Mouse (Mus musculus) thymus, postnatal 36 days (tissue): ENCODE results near the gene Prrg2.
A peak's percentile ranks its signal among the peaks of the same experiment; 100 is the strongest.

ENCODE experiments used
- DNase-seq, 2 experiments: peaks; one replicate each; pipeline ENCODE4 v3.0.0; 2022; ENCODE audit warnings: mixed read lengths in 2 of 2

Gene Prrg2

DNA sequence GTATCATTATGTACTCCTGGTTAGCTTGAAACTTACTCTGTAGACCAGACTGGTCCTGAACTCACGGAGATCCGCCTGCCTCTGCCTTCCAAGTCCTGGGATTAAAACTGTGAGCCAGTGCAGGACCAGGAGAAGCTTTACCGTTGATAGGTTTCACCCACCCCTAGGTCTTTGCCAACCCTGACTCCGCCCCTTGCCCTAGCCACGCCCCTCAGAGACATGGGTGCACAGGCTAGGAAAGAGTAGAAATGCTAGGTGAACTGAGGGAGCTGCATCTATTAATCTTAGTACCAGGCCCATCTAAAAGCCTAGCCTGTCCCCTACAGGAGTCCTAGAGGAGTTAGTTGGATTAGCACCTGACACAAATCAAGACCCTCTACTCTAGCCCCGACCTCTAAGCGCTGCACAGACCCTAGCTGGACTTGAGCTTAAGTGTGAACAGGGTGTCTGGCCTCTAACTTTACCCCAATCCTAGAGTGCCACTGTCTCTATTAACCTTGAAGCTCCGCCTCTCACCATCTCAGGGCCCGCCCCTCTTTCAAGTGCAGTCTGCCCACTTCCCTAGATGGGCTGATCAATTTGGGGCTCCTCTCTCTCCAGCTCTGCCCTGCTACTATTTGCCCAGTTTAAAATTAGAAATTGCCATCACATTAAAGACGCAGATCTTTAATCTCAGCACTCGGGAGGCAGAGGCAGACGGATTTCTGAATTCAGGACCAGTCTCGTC, 27.9 kb upstream of the Prrg2 start:
- peak; percentile 18 to 43 for DNase-seq

DNA sequence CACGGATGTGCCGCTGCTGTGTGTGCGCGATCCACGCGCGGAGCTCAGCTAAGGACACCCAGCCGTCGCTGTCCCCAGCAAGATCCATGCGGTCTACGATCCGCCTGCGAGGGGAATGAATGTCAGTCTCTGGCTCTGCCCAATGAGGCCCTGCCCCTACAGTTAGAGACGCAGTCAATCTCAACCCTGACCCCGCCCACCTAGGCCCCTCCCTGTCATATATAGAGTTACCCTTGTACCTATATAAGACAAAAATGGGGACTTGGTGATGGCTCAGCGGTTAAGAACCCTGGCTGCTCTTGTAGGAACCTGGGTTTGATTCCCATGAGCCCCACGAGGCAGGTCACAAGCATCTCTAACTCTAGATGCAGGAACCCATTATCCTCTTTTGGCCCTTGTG, 26.1 kb upstream of the Prrg2 start:
- DNase-seq: no peak

DNA sequence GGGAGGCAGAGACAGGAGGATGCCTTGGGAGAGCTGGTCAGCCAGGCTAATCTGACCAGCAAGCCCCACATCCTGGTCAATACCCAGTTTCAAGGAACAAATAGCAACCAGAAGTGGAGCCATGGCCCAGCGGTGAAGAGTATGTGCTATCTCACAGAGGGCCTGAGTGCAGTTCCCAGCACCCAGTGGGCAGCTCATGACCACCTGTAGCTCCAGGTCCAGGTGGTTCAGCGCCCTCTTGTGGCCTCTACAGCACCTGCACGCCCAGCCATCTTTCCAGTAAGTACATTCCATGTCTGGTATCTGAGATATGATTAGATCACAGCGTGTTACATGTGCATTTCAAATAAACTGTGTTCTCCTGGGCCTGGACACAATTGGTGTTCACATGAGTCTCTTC, 23.6 kb upstream of the Prrg2 start:
- DNase-seq: no peak

DNA sequence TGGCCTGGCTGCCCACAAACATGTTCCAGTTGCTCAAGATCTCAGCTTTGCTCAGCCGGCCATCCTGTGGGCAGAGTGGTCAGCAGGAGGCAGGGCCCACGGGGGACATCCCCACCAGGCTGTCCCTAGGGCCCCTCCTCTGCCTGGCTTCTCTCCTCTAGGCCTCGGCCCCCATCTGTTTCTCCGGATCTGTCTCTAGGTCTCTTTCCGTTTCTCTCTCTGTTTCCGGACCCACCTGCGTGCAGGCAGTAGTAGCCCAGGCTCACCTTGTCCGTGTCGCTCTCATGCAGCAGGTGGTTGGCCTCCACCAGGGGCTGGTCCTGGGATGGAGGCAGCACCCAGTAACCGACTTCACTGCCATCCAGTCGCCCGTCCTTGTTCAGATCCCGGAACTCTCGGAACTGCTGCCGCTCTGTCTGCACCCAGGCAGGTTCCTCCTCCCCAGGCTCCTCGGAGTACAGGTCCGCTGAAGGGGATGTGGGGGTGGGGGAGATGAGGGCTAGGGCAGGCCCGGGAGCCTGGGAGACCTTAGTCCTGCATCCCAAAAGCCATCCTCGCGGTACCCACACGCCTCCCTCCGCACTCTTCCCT, 20.9 kb upstream of the Prrg2 start:
- peak; percentile 48 to 59 for DNase-seq

DNA sequence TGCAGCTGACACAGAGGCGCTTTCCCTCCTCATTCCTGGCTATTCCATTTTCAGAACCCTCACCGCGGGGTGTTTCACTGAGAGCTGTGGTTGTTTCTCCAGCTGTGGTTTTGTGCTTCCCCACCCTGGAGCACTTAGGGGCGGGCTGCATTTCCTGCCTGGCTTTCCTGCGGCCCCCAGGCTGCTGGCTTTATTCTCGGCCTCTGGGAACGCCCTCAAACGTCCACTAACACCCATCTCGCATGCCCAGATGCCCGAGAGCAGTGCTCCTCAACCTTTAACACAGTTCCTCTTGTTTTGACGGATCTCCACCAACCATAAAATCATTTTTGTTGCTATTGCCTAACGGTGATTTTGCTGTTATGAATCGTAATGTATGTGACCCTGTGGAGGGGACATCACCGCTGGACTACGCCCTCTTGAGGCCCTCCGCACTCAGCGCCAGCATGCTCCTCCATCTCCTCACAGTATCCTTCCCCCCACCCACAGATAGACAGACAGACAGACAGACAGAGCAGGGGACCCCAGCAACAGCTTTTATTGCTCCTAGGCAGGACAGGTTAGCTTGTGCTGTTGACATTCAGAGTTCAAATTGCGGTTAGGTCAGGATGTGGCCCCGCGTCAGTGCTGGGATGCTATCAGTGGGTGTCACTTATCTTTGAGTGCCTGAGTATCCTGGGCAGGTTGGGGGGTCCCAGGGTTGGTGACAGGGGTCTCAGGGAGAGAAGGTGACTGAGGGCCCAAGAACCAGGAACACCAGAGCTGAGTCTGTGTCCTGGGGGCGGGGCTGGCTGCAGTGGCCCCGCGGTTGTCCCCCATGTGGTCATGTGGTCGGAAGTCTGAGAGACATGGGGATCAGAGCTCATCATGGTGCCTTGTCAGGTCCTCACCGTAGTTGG, 20.2 kb upstream of the Prrg2 start:
- DNase-seq: peak; percentile 46 to 53

DNA sequence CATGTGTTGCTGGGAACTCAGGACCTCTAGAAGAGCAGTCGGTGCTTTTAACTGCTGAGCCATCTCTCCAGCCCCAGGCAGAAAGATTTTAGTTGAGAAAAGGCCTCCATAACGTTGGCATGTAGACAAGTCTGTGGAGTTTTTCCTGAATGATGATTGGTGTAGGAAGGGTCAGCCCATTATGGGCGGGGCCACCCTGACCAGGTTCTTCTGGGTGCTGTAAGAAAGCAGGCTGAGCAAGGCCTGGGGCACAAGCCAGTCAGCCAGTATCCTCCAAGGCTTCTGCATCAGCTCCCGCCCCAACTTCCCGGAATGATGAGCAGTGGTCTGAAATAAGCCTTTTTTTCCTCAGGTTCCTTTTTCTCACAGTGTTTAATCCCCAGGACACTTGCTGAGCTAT, 18.5 kb upstream of the Prrg2 start:
- no peak for DNase-seq

DNA sequence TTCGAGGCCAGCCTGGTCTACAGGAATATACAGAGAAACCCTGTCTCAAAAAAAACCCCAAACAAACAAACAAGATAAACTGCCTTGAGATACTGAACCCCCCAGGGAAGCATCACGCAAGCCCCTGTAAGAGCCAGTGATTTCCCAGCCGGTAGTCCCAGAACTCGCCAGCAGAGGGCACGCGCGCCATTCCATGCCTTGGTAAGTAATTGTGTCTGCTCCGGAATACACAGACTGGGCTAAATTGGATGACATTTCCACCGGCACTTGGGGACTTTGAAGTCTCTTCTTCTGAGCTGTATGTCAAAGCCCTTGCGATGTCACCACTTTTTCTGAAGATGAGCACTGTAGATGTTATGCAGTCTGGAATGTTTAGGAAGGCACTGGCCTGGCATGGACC, 17.4 kb upstream of the Prrg2 start:
- DNase-seq: peak; percentile 88 to 94

DNA sequence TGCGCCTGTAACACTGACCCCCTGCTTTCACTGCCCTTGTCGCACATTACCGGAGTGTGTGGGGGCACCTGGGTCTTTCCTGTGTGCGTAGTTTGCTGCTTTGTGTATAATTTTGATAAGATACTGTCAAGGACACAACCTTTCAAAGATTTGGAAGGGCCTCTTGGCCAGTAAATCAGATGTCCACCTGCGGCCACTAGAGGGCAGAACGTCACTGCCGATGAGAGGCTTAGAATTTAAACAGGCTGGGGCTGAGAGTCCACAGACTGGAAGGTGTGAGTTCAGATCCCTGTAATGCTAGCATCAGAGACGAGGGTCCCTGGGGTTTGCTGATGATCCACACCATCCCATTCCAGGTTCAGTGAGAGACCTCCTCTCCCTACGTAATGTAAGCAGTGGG, 16.0 kb upstream of the Prrg2 start:
- DNase-seq: peak; percentile 70 to 74

DNA sequence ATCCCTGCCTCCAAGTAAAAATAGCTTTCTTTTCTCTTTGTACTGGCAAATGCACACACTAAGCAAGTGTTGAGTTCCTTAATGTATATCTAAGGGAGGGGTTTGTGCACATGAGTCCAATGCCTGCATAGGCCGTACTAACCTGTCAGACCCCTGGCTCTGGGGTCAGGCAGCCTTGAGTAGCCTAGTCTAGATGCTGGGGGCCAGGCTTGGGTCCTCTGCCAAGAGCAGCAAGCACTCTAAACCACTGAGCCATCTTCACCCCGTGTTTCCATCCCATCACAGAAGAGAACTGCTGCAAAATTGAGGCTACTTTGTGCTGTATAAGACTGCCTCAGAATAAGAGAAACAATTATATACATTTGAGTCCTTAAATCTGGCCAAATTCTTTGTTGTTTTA, 15.4 kb upstream of the Prrg2 start:
- DNase-seq: no peak

DNA sequence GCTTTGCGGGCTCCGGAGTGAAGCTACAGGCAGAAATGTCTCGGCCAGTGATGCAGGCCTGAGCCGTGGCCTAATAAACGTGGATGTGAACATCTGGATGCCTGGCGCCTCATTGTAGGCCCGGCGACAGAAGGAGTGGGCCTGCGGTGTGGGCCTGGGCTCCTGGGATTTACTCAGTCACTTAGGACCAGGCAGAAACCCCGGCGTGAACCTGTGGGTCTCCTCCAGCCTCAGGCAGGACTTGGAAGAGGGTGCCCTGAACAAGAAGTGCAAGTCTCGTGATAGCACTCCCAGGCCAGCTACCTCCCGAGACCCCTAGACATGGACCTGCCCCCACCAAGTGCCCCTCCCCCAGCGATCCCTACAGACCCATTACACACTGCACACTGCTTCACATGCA, 14.8 kb upstream of the Prrg2 start:
- no peak for DNase-seq

DNA sequence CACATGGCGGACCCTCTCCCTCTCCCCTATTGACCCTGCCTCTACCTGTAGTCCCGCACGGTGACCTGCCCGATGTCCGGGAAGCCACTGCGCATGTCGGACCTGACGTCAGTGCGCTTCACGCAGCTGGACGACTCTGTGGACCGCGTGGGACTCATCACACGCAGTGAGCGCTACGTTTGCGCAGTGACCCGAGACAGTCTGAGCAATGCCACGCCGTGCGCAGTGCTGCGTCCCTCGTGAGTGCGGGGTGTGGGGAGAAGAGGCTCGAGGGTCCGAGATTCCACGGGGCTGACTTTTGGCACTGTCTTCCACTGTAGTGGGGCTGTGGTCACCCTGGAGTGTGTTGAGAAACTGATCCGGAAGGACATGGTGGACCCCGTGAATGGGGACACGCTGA, 14.0 kb upstream of the Prrg2 start:
- no peak for DNase-seq

DNA sequence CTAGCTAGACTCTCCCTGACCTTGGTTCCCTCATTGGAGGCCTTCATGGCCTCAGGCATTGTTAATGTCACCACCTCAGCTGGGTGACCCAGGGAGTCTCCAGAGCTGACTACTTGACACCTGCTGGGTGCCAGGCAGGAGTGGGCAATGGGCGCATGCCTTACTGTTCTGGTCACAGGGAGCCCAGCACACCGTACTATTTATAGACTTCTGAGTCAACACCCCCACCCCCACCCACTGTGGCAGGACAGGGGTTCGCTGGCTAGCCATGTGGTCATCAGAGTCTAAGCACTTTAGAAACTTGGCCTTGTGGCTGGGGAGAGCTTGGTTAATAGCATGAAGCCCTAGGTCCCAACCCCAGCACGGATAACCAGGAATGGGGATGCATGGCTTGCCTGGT, 12.9 kb upstream of the Prrg2 start:
- DNase-seq: no peak

DNA sequence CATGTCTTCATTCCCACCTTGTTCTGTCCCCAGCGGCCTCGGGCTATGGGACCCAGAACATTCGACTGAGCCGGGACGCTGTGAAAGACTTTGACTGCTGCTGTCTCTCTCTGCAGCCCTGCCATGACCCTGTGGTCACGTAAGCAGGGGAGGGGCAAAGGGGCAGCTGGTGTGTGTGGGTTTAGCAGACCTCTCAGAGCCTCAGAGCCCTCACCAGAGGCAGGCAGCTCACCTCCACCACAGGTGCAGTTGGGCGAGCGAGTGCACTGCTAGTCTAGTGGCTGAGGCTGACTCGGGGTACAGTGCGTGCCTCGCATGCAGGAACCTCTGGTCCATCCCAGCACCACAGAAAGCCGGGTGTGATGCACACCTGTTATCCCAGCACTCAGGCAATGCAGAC, 11.5 kb upstream of the Prrg2 start:
- no peak for DNase-seq

DNA sequence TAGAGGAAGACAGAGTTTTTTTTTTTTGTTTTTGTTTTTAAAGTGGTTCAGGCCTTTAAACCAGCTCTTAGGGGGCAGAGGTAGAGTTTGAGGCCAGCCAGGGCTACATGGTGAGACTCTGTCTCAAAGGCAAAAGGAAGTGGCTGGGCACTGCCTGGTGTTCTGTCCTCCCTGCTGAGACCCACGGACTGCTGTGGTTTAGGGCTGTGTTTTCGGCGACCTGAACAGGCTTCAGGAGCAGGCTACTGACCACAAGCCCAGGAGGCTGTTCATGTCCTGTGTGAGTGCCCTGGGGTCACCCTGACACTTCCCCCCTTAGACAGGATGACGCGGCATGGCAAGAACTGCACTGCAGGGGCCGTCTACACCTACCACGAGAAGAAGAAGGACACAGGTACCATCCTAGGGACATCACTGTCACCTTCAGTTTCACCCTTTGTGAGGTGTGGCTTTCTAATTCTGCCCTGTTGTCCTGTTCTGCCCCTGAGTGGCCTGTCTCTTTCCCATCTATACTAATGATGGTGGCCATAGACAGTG, 10.8 kb upstream of the Prrg2 start:
- DNase-seq: no peak

DNA sequence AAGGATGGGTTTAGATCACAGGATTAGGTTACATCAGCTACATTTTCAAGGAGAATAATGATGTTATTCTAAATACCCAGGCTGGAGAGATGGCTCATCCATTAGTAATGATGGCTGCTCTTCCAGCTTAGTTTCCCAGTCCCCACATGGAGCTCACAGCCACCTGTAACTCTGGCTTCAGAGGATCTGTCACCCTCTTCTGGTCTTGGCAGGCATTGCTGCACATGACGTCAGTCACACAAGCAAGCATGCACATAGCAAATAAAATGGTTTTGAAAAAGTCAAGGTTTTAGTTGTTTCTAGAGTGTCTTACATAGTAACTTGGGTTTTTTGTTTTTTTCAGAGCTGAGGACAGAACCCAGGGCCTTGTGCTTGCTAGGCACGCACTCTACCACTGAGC, 9.8 kb upstream of the Prrg2 start:
- DNase-seq: no peak

DNA sequence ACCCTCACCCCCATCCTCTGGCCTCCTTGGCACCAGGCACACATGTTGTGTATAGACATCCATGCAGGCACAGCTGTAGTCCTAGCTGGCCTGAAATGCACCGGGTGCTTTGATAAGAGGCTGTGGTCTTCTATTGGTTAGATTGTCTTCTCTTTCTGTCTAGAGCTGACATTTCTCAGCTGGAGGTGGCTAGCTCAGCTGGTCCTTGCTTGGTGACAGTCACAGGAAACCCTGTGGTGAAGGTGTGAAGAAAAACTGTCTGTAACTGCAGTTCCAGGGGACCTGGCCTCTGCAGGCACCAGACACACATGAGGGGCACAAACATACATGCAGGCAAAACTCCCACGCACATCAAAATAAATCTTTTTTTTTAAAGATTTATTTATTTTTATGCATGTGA, 7.2 kb upstream of the Prrg2 start:
- no peak for DNase-seq

DNA sequence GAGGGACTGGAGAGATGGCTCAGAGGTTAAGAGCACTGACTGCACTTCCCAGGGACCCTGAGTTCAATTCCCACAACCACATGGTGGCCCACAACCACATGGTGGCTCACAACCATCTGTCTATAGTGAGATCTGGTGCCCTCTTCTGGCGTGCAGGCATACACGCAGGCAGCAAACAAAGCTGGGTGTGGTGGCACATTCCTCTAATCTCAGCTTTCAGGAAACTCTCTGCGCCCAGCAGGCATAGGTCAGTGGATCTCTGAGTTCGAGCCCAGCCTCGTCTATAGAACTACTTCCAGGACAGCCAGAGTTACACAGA, 5.5 kb upstream of the Prrg2 start:
- DNase-seq: peak; percentile 66 to 68

DNA sequence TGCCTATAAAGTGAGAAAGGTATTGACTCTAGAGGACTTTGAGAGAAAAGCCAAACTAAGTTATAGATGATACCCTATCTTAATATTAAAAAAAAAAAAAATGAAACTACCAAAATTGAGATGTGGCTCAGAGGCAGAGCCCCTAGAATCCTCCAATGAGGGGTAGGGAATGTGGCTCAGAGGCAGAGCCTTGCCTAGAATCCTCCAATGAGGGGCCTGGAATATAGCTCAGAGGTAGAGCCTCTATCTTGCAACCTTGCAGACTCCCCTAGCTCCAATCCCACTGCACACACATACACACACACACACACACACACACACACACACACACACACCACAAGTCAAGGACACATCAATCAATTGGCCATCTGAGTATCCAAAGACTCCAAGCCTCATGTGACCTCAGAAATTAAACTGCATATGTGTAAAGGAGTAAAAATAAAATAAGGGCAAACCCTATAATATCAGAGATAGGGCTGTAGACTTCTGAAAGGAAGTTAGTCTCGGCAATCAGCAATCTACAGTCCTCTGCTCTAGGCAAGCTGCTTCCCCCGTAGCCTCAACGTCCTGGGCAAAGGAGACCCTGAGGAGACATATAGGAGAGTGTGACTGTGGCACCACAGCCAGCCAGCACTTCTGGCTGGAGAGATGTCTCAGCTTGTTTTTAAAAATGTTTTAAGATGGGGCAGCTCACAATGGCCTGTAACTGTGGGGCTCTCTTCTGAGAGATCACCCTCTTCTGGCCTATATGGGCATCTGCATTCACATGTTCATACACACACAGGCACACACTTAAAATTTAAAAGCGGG, 4.9 kb upstream of the Prrg2 start:
- DNase-seq: no peak

DNA sequence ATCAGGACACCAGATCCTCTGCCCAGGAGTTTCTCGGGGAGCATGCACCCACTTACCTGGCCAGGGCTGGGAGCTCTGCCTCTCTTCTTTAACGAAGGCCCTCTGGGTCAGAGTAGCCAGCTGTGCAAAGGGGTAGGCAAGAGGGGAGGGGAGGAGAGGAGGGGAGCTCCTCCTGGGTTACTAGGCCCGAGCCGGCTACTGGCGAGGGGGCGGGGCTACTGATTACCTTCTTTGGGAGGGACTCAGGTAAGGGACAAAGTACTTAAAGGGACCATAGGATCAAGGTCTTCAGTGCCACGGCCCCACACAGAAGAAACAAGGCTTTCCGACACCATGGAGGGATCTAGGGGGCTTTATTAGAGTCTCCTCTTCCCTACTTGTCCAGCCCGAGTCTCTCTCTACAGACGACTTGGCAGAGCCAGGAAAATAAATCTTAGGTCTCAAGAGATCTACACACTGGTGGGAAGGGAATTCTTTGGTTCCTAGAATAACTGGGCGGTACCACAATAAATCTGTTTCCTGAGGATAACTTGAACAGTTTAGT, 873 bp downstream of the Prrg2 start:
- peak in 1 of 2 experiments; percentile 45 for DNase-seq

DNA sequence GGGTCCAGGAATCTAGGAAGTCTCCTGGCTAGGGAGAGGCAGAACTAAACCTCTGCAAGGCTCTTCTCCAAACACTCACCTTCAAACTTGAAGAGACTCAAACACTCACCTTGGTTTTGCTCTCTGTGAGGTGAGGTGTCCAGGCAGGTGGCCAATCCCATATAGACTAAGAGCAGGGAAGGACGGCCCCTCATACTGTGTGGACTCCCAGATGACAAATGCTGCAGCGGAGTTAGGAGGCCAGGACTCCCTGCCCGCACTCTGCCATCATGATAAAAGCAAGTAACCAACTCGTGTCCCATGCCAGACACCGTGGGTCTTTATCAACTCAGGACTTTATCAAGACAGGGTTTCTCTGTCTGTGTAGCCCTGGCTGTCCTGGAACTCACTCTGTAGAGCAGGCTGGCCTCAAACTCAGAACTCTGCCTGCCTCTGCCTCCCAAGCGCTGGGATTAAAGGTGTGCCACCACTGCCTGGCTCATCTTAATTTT, 1.8 kb downstream of the Prrg2 start:
- no peak for DNase-seq

DNA sequence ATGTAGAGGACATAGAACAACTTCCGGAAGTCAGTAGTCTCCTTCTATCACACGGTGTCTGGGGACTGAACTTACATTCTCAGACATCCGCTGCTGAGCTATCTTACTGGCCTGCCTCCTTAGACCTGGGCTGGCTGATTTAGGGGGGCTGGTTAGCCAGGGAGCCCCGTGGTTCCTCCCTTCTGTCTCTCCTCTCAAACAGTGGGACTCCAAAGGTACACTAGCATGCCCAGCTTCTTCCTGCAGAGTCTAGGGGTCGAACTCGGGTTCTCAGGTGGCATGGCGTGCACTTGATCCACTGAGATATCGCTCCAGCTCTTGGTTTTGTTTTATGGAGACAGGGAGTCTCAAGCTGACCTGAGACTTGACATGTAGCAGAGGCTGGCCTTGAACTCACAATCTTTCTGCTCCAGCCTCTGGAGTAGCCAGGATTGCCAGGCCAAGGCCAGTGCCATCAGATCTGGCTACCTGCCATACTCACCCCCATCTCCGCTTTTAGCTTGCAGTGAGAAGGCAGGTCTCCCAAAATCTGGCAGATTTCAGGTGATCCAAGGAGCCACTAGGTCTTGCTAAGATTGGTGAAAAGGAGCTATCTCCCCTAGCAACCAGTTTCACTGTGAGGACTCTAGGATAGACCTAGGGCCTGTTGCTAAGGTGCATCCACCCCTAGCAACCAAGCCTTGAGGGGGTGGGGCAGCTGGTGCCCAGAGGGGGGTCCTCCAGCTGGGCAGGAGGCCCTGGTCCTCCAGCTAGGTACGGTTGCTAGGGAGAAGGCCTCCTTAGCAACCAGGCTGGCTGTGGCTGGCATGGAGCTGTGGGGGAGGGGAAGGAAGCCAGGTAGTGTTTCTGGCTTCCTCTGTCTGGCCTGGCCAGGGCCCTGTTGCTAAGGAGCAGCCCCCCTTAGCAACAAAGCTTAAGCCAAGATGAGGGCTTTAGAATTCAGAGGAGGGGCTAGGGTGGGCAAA, 3.6 kb downstream of the Prrg2 start:
- DNase-seq: no peak
